Mouse (Mus musculus) embryo, embryonic 11.5 days (tissue): ENCODE results near the gene Pla2g4c.

ENCODE experiments used
- DNase-seq: peaks from one replicate; pipeline ENCODE4 v3.0.0-alpha.2; 2012; ENCODE audit warnings: low read depth, low spot score

Gene Pla2g4c

GRCm38 (mm10) chr7:13355943-13356342 lies 31.5 kb downstream of the Pla2g4c start:
- DNase-seq = no peak

GRCm38 (mm10) chr7:13380588-13380987 lies 56.1 kb downstream of the Pla2g4c start:
- DNase-seq = no peak

DNA sequence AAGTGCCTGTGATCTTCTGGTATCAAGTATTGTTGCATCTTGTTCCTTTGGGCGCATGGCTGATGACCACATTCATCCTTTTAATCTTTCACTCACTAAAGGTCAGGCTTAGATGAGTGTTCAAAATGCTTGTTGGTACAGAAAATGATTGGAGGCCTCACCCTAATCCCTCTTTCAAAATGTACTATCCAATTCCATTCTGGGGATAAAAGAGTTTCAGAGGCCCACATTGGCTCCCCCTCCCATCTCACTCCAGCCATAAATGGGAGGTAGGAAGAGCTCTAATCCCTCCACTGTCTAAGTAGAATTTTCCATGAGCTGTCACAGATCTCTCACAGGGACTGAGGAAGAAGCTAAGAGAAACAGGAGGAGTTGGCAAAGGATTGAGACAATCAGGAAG lies 73.4 kb downstream of the Pla2g4c start, which contains the start of gene Cabp5:
Cabp5 (plus strand) TSS at position 301 of the 400 bp plus-strand sequence.
- DNase-seq = no peak
